Mouse (Mus musculus) forebrain, embryonic 11.5 days (tissue): ENCODE measurements around the gene Celf2. TPM values are rescaled to one million over a fixed set of nuclear protein-coding genes. Genes with fewer than 3 reads are reported as not detected.

ENCODE experiments used
- ATAC-seq: fragments of 200-750 bp; cut with Nextera tagmentation; replicated peaks from 2 replicates; pipeline ENCODE4 v1.8.0; 2017; ENCODE audit warnings: moderate TSS enrichment; ENCODE audit not compliant: low FRiP score
- DNase-seq: peaks from one replicate; pipeline ENCODE4 v3.0.0-alpha.2; 2017; ENCODE audit warnings: low spot score
- H3K27ac ChIP-seq: fragments of 300-500 bp; sonication (generic); 2 replicates; pipeline ENCODE4 v1.5.1; 2014; ENCODE audit warnings: low read depth, low read length
- H3K27me3 ChIP-seq: fragments of 300-500 bp; sonication (generic); 2 replicates; pipeline ENCODE4 v1.6.1; 2014; ENCODE audit warnings: mild to moderate bottlenecking, low read length, mixed read lengths; ENCODE audit not compliant: control insufficient read depth, insufficient read depth
- H3K36me3 ChIP-seq: fragments of 300-500 bp; sonication (generic); 2 replicates; pipeline ENCODE4 v1.6.1; 2014; ENCODE audit warnings: mild to moderate bottlenecking, low read length, moderate library complexity, mixed read lengths; ENCODE audit not compliant: control insufficient read depth, insufficient read depth
- H3K4me1 ChIP-seq: fragments of 300-500 bp; sonication (generic); replicated peaks from 2 replicates; pipeline ENCODE4 v1.6.1; 2014; ENCODE audit warnings: low read length, mixed read lengths; ENCODE audit not compliant: control insufficient read depth, insufficient read depth
- H3K4me2 ChIP-seq: fragments of 300-500 bp; sonication (generic); 2 replicates; pipeline ENCODE4 v1.6.1; 2014; ENCODE audit warnings: low read depth, mild to moderate bottlenecking, low read length, moderate library complexity, mixed read lengths; ENCODE audit not compliant: severe bottlenecking
- H3K4me3 ChIP-seq: fragments of 300-500 bp; sonication (generic); 2 replicates; pipeline ENCODE4 v1.5.1; 2014; ENCODE audit warnings: low read depth, low read length
- H3K9ac ChIP-seq: fragments of 300-500 bp; sonication (generic); 2 replicates; pipeline ENCODE4 v1.6.1; 2014; ENCODE audit warnings: low read length
- H3K9me3 ChIP-seq: fragments of 300-500 bp; sonication (generic); 2 replicates; pipeline ENCODE4 v1.6.1; 2016; ENCODE audit warnings: low read length, mixed read lengths; ENCODE audit not compliant: control insufficient read depth
- WGBS: fragments of 180-500 bp; shearing (Covaris S2); extraction: QIAGEN DNeasy Blood & Tissue Kit; methylation state at CpG from one replicate; pipeline ENCODE4 v1.1.7; 2014; 5-methylcytosine and 5-hydroxymethylcytosine counted together
- polyA plus RNA-seq: library from polyadenylated mRNA; unstranded; fragments of >200 nt; fragmentation: Nextera tagmentation; extraction: Ambion mirVana; gene quantifications from 2 replicates; pipeline ENCODE4 v1.2.1, GENCODE M21; 2014

Celf2 gene
- polyA plus RNA-seq, 1 experiment from 2014 or later: 116 TPM

- H3K9ac ChIP-seq: no peak overlapping the region
- no peaks in the 10 kb centered on the region for H3K36me3 ChIP-seq
- peaks cover 3% of the 10 kb centered on the region; the same call in 1 of the 2 replicates for H3K4me1 ChIP-seq
- H3K27ac ChIP-seq: no peak overlapping the region
- no peaks in the 10 kb centered on the region for H3K27me3 ChIP-seq
- no peak overlapping the region for H3K4me3 ChIP-seq
- 89% methylated on average over 1 of the region's 1 CpGs for WGBS
- DNase-seq: no peak
- H3K9me3 ChIP-seq: no peaks in the 10 kb centered on the region
- no peak overlapping the region for H3K4me2 ChIP-seq
- no peak for ATAC-seq
These were observed 686.3 kb downstream of the Celf2 start for GRCm38 (mm10) chr2:6823021-6823420.

GRCm38 (mm10) chr2:6821593-6821992 lies 687.8 kb downstream of the Celf2 start:
- Histone ChIP-seq H3K4me2 (no peak overlapping the region), H3K9ac (no peak overlapping the region), H3K27ac (no peak overlapping the region), H3K27me3 (no peaks in the 10 kb centered on the region), H3K36me3 (no peaks in the 10 kb centered on the region), H3K4me3 (no peak overlapping the region), H3K9me3 (no peaks in the 10 kb centered on the region), H3K4me1 (no peaks in the 10 kb centered on the region)
- 65% methylated on average over 2 of the region's 2 CpGs for WGBS
- DNase-seq (no peak), ATAC-seq (no peak)

DNA sequence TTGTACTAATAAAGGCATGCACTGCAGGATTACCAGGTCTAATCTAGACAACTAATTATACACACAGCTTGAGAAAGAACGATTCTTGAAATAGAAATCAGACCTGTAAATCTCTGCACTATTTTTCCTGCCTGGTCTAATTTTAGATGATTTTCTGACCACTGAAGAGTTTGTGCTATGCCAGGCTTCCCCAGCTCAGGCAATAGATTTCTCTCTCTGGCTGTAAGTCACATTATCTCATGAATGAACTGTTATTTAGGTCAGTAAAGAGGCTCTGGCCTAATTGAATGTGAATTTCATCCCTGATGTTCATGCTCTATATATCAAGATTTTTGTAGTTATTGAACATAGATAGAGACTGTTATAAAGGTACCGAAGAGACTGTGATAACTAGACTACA lies 694.1 kb downstream of the Celf2 start:
- no peaks in the 10 kb centered on the region for H3K9me3 ChIP-seq
- H3K36me3 ChIP-seq: no peaks in the 10 kb centered on the region
- H3K4me2 ChIP-seq: no peak overlapping the region
- H3K4me3 ChIP-seq: no peak overlapping the region
- H3K4me1 ChIP-seq: no peaks in the 10 kb centered on the region
- 85% methylated on average over 2 of the region's 2 CpGs for WGBS
- H3K27me3 ChIP-seq: no peaks in the 10 kb centered on the region
- no peak overlapping the region for H3K27ac ChIP-seq
- DNase-seq (no peak), ATAC-seq (no peak)
- H3K9ac ChIP-seq: no peak overlapping the region

DNA sequence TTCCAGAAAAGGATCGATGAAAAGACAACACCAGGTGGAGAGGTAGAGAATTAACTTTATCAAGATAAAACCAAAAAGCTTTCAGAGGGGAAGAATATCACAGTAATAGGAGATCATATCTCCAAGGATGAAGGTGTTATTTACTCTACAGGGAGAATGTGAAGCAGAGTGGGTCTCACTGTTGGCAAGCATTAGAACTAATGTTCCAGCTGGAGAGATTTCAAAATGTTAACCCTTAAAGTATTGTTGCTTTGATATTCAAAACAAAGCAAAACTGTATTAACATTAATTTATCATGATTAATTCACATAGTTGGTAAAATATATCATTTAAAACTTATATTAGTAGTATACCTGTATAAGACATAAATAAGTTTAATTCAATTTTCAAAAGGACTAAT lies 700.6 kb downstream of the Celf2 start:
- H3K9ac ChIP-seq: no peak overlapping the region
- H3K4me3 ChIP-seq: no peak overlapping the region
- 96% methylated on average over 1 of the region's 1 CpGs for WGBS
- no peaks in the 10 kb centered on the region for H3K36me3 ChIP-seq
- H3K4me2 ChIP-seq: no peak overlapping the region
- no peaks in the 10 kb centered on the region for H3K9me3 ChIP-seq
- H3K27me3 ChIP-seq: no peaks in the 10 kb centered on the region
- ATAC-seq (no peak), DNase-seq (no peak)
- no peak overlapping the region for H3K27ac ChIP-seq
- no peaks in the 10 kb centered on the region for H3K4me1 ChIP-seq

GRCm38 (mm10) chr2:6796754-6797153 lies 712.6 kb downstream of the Celf2 start:
- 62% methylated on average over 5 of the region's 5 CpGs for WGBS
- no peak overlapping the region for H3K27ac ChIP-seq
- no peak overlapping the region for H3K4me2 ChIP-seq
- ATAC-seq (no peak), DNase-seq (no peak)
- H3K27me3 ChIP-seq: no peaks in the 10 kb centered on the region
- H3K4me1 ChIP-seq: 0 out of 2 replicates have a peak, but pooled peaks cover 2% of the 10 kb centered on the region
- H3K4me3 ChIP-seq: no peak overlapping the region
- no peaks in the 10 kb centered on the region for H3K36me3 ChIP-seq
- no peaks in the 10 kb centered on the region for H3K9me3 ChIP-seq
- H3K9ac ChIP-seq: no peak overlapping the region

- H3K27me3 ChIP-seq: no peaks in the 10 kb centered on the region
- no peak overlapping the region for H3K4me3 ChIP-seq
- H3K36me3 ChIP-seq: no peaks in the 10 kb centered on the region
- WGBS: 82% methylated on average over 5 of the region's 5 CpGs
- no peak for ATAC-seq
- no peak for DNase-seq
- H3K4me1 ChIP-seq: 0 out of 2 replicates have a peak, but pooled peaks cover 2% of the 10 kb centered on the region
- no peak overlapping the region for H3K4me2 ChIP-seq
- H3K9me3 ChIP-seq: no peaks in the 10 kb centered on the region
- H3K27ac ChIP-seq: no peak overlapping the region
- no peak overlapping the region for H3K9ac ChIP-seq
These were observed 713.3 kb downstream of the Celf2 start for GRCm38 (mm10) chr2:6795995-6796588.

DNA sequence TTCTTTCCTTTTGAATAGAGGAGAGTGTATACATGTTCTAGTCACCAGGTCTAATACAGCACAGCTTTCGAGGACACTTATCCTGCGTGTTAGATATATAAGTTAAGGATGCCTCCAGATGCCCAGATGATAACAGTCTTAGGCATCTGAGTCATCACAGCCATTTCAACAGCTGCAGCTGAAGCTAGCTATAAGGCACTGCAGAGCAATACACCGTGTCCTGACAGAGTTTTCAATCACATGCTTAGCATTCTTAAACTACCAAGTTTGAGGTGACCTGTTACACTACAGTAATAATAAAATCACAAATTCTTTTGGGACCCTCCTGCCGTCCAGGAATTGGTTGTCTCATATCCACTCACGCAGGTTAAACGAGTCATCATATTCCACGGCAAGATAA lies 714.5 kb downstream of the Celf2 start:
- Histone ChIP-seq H3K27ac (no peak overlapping the region), H3K9me3 (no peaks in the 10 kb centered on the region), H3K36me3 (no peaks in the 10 kb centered on the region), H3K4me1 (0 out of 2 replicates have a peak, but pooled peaks cover 4% of the 10 kb centered on the region), H3K4me3 (no peak overlapping the region), H3K9ac (no peak overlapping the region), H3K4me2 (no peak overlapping the region), H3K27me3 (no peaks in the 10 kb centered on the region)
- DNase-seq (no peak), ATAC-seq (no peak)
- 90% methylated on average over 7 of the region's 7 CpGs for WGBS

- no peak for ATAC-seq
- 83% methylated on average over 2 of the region's 2 CpGs for WGBS
These were observed 718.5 kb downstream of the Celf2 start for GRCm38 (mm10) chr2:6790876-6791275.

GRCm38 (mm10) chr2:6786494-6787144 lies 722.7 kb downstream of the Celf2 start:
- Histone ChIP-seq H3K4me1 (0 out of 2 replicates have a peak, but pooled peaks cover 2% of the 10 kb centered on the region), H3K4me2 (no peak overlapping the region), H3K27ac (no peak overlapping the region), H3K9ac (no peak overlapping the region), H3K9me3 (no peaks in the 10 kb centered on the region), H3K4me3 (no peak overlapping the region), H3K27me3 (no peaks in the 10 kb centered on the region), H3K36me3 (no peaks in the 10 kb centered on the region)
- DNase-seq (no peak), ATAC-seq (no peak)
- 81% methylated on average over 3 of the region's 3 CpGs for WGBS

More at GRCm38 (mm10) chr2:6790876-6791275, 718.5 kb downstream of the Celf2 start:
- H3K9ac ChIP-seq: no peak overlapping the region
- 0 out of 2 replicates have a peak, but pooled peaks cover 4% of the 10 kb centered on the region for H3K4me1 ChIP-seq
- no peak overlapping the region for H3K27ac ChIP-seq
- no peak for DNase-seq
- H3K36me3 ChIP-seq: no peaks in the 10 kb centered on the region
- H3K4me3 ChIP-seq: no peak overlapping the region
- no peaks in the 10 kb centered on the region for H3K9me3 ChIP-seq
- H3K4me2 ChIP-seq: no peak overlapping the region
- no peaks in the 10 kb centered on the region for H3K27me3 ChIP-seq
